Mouse (Mus musculus): ENCODE measurements around the gene Psmd9.
A peak's percentile ranks its signal among the peaks of the same experiment; 100 is the strongest.

The Psmd9 gene

DNA sequence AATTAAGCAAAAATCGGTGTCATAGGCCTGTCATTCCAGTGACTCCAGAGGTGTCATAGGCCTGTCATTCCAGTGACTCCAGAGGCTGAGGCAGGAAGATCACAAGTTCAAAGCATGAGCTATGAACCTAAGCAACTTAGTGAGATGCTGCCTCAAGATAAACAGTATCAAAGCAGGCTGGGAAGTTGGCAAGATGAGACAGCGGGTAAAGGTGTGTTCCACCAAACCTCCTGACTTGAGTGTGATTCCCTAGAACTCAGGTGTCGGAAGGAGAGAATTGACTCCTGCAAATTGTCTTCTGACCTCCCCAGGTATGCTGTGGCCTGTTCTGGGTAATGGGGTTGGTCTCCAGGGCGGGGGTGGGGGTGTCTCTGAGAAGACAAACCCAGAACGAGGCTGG, at the start of gene Psmd9:
Psmd9 (plus strand) TSS at position 130 of the 400 bp plus-strand sequence.
- peak; percentile 54 for DNase-seq (ENCODE audit: low read depth)

DNA sequence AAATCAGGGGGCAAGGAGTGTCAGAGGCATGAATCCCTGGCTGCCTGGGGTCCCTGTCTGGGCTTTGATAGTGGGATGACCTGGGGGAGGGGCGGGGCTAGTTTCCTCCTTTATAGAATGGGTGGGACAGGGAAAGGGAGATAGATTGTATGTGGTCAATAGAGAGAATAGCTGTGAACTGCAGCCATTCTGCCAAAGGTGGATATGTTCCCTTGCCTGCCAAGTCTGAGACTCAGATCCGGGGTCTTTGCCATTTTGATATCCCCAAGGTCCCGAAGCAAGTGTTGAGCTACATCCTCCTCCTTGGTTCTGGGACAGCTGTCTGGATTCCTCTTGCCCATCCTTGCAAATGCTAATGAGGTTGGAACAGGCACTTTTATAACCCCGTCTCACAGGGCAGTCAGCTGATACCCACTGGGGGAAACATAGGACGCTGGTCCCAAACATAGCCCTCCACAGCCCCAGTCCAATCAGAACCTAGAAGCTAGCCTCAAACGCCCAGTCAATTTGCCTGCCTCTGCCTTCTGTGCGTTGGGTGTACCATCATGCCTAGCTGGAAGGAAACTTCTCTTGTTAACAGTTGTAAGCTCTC, 48.5 kb upstream of the Psmd9 start:
- DNase-seq (ENCODE audit: low read depth) = no peak

DNA sequence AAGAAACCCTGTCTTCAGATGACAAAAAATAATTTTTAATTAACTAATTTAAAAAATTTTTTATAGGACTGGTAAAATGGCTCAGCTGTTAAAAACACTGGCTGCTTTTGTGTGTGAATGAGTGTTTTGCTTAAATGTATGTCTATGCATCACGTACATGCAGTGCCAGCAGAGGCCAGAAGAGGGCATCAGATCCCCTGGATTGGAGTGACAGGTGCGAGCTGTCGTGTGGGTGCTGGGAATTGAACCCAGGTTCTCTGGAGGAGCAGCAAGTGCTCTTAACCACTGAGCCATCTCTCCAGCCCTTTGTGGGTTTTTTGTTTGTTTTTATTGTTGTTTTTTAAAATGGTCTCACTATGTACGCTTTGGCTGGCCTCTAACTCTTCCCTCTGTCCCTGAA, 47.0 kb upstream of the Psmd9 start:
- DNase-seq (ENCODE audit: low read depth) = peak; percentile 77

DNA sequence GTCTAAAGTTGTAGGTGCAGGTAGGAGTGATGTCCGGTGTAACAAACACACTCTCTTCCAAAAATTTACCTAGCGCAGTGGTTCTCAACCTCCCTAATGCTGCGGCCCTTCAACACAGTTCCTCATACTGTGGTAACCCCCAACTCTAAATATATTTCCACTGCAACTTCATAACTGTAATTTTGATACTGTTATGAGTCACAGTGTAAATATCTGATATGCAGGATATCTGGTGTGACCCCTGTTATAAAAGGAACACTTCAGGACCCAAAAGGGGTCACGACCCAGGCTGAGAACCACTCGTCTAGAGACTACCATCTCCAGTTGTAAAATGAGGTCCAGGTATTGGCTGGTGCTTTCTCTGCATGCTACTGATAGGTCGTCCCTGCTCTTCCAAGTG, 44.1 kb upstream of the Psmd9 start:
- peak; percentile 67 for DNase-seq (ENCODE audit: low read depth)

DNA sequence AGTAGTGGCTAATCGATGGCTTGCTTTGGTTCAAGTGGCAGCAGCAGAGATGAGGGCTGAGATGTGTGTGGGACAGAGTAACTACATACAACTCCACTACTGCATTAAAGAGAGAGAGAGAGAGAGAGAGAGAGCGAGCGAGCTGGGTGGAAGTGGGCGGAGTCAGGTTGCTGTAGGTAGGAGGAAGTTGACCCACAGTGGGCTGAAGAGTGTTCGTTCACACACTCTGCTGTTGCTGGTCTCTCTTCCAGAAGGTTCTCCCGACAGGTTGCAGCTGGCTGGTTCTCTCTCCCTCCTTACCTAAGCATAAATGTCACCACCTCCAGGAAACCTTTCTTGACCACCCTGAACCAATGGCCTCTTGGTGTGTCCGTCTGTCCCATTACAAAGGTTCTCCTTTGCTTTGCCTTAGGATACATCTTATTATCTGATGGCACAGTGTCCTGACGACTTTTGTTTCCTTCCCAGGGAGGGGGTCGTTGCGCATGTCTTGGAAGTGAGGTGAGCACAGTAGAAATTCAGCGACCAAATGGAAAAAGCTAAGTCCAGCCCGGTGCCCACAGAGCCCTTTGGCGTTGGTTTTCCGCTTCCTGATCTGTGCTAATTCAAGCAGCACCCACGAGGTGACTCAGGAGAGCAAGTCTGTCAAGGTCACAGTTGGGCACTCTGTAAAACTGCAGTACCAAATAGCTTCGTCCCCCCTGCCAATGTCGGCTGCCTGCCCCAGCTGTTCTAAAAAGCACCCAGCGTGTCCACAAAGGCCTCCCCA, 43.4 kb upstream of the Psmd9 start:
- peak; percentile 87 for DNase-seq (ENCODE audit: low read depth)

DNA sequence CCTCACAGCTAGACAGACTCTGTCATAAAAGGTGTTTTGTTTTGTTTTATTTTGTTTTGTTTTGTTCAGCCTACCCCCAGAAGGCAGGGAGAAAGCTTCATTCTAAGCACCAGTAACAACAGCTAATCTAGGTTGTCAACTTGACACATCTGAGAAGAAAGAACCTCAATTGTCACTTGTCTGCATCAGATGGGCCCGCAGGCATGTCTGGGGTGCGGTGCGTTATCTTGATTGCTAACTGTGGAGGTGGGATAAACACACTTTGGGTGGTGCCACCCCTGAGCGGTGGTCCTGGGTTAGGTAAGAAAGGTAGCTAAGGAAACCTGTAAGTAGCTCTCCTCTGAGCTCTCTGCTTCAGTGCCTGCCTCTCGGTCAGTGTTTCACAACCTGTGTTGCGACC, 42.2 kb upstream of the Psmd9 start:
- DNase-seq (ENCODE audit: low read depth) = peak; percentile 63

DNA sequence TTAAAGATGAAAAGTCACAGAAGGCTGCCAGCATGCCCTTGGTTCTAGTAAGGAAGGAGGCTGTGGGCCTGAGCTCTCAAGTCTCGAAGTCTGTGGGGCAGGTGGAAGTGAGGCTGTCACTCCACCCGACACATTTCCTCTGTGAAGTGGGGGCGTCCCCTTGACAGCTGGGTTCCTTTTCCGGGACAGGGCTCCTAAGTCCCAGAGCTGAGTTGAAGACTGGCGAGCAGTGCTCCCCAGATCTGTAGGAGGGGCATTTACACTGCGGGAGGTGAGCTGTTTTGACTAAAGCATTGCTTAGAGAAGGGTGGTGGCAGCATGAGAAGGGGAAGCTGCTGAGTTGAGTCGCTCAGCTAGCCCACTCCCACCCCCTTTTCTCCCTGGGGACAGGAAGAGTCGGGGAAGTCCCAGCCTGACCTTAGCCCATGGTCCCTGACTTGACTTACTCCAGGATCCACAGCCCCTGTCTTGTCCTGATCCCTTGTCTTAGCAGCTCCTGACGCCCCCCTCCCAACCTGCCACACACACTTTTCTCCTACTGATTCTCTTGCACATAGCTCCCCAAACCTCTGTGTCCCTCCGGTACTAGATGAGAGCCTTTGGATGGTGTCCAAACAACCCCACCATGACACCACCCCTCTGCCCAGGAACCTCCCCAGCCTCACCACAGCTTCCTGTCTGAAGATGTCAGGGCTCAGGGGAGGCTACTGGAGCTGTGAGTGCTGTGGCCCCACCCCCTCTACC, 40.6 kb upstream of the Psmd9 start:
- peak; percentile 96 for DNase-seq (ENCODE audit: low read depth)

DNA sequence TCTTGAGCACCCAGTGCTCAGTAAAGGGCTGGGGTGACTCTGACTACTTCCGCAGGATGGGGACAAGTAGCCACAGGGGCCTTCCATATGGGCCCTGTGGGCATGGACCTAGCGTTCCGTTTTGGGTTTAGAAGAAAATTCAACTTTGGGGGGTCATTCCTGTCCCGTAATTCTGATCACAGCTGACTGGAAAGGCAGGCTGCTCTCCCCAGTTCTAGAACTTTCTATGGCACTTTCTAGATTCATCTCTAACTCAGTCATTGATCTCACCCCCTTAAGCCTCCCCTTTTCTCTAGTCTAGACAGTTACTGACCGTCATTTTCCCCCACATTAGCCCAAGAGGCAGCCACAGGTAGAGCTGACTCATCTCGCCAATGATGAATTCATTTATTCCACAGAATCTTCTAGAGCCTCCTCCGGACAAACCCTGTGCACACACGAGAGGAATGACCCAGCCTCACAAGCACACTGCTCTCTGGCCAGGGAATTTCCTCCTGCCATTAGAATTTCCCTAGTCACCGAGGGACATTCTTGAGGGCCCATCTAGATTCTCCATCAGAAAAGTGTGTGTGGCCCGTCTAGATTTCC, 39.9 kb upstream of the Psmd9 start:
- no peak for DNase-seq (ENCODE audit: low read depth)

DNA sequence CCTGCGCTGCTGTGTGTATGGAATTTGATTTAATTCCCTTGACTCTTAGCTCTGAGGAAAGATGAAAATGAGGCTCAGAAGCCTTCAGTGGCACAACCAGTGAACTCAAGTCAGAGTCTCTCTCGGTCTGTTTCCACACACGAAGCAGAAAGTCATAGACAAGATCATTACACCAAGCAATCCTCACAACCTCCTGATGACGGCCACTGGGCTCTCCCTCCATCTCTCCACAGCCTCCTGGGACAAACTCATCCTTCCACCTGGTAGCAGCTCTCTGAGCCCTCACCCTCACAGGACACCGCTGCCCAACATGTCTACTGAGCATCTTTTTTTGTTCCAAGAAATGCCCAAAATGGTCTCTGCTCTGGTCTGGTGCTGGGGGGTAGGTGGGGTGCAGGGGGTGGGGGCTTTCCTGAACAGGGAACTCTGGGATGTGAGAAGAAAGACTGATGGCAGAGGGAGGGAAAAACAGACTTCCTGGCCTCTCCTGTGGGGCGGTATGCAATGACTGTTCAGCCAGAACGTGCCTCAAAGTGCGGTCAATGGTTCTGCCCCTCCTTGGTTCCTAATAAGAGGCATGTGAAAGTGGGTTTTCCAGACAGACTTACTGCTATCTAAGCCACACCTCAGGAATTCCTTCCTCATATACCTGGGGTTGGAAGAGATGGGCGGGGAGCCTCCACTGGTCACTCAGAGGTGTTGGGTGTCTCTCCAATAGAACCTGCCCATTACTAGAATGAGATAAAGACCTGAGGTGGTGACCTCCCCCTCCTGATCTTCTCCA, 39.0 kb upstream of the Psmd9 start:
- DNase-seq (ENCODE audit: low read depth) = peak; percentile 59

DNA sequence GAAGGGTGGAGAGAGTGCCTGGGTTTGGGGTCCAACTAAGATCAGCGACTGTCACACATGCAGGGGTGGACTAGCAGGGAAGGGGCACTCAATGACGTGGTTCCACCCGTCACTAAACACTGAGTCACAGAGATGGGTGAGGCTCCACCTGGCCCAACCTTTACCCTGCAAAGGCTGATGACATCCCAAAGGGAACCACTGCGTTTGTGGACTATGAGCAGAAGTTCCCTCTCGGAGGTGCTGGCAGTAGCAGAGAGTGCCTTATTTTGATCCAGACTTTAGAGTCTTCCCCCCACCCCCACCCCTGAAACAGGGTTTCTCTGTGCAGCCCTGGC, 38.4 kb upstream of the Psmd9 start:
- DNase-seq (ENCODE audit: low read depth) = peak; percentile 75

DNA sequence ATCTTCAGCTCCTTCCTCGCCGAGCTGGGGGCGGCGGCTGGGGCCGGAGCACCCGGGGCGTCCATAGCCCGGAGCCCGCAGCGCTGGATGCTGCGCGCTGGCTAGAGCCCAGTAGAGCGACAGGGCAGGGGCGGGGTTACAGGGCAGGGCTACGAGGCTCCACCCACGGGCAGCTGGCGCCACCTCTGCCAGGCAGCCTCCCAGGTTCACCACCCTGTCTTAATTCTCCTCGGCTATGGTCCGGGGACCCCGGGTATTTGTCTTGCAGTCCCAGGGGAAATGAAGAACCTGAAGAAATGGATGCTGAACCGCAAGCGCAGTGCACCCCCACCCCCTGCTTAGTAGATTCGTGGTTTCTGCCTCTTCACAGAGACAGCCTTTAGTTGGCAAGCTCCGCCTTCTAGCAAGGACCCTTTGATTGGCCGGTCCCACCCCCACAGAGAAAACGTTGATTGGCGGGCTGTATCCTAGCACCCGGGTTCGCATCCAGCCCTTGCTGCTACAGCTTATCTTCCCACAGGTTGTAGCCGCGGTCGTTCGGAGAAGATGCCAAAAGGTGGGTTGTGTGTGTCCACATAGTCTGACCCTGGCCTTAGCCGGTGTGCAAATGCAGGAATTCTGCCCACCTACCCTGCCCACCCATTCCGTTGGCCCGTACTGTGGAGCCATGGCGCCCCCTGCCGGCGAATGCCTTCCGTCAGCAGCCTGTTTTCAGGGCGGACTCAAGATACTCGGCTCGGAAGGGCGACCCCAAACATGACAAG, 36.7 kb upstream of the Psmd9 start, which contains the start of gene Rhof:
Rhof (minus strand) TSS at position 385 of the 764 bp plus-strand sequence.
- peak; percentile 97 for DNase-seq (ENCODE audit: low read depth)

DNA sequence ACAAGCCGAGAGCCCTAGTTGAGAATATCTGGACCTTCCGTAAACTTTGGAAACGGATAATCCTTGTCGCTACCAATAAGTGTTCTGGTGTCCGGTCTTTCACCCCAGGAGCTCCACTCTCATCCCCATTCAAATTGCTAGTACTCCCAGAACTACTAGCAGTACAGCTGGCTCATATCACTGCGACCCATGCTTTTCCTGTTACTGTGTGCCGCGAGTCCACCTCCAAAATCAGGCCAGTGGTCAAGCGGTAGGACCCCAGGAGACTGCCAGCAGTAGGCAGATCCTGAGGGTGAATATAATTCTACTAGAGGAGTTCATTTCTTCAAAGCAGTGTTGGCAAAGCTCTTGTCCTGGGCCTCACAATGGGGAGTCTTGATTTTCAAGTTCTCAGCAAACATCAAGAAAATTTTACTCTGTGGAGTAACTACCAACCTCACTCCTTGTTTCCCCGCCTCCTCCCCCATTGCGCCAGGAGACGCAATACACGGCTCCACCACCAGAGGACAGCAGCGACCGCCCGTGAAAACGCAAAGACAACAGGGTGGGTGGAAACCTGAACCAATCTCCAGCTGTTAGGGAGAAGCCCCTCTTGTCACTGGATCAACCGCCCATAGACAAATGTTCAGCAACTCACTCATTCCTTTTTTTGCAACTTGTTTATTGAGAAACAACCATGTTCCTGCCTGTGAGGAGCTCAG, 36.0 kb upstream of the Psmd9 start:
- peak; percentile 95 for DNase-seq (ENCODE audit: low read depth)

DNA sequence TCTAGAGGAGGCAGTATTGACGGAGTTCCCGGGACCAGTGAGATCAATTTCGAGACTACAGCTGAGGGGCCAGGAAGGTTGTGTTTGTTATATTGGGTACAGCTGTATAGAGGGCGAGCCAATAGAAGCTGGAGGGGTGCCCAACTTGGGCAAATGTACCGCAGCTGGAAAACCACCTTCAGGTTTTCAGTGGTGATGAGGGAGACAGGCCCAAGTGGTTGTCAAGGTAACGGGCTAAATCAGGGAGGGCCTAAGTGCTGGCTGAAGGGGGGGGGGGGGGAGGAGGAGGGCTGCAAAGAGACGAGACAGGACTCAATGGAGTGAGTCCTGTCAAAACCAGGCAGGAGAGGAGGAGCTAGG, 35.4 kb upstream of the Psmd9 start:
- no peak for DNase-seq (ENCODE audit: low read depth)

DNA sequence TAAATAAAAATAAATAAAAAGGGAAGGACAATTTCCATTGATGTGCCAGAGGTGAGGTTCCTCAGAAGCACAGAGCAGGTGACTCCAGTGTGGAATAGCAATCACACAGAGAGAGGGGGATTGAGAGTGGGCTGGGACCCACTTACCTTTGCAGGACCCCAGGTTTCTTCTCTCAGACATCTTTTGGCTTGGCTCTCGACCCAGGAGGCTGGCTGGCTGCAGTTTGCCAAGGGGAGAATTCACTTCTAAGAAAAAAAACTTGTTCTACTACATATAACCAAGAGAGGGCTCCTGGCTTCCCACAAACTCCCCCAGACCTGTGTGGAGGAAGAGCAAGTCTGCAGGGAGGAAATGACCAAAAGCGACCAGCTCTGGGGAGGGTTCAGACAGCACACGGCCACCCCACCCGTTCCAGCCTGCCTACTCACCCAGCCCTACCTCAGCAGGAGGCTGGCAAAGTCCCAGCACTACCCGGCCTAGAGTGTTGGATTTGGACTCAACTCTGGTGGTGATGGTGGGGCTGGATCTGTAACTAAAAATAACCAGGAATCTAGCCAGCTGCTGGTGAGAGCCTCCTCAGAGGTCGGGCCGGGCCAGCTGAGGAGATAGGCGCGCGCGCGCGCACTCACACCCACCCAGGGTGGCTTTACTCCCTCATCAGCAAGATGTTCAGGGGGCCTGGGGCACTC, 34.9 kb upstream of the Psmd9 start:
- peak; percentile 52 for DNase-seq (ENCODE audit: low read depth)

DNA sequence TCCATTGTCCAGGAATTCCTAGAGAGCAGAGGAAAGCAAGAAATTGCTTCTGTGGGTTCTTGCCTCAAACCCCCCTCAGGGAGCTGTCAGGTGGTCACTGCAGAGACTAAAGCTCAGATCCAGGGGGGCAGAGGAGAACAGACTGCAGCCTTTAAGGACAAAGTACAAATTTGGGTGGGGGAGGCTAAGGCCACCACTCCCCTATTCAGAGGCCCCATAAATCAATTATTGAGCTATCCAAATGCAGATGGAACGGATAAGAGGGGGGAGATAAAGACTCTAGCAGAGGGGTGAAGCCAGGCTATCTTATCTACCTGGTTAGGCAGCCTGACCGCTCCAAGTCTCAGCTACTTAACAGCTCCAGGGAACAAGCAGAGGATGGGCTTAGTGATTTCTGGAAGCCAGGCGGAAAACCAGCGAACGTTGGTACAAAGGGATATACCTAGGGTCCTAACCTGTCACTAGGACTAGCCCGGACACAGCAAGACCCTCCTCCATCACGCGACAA, 34.3 kb upstream of the Psmd9 start:
- DNase-seq (ENCODE audit: low read depth) = no peak

DNA sequence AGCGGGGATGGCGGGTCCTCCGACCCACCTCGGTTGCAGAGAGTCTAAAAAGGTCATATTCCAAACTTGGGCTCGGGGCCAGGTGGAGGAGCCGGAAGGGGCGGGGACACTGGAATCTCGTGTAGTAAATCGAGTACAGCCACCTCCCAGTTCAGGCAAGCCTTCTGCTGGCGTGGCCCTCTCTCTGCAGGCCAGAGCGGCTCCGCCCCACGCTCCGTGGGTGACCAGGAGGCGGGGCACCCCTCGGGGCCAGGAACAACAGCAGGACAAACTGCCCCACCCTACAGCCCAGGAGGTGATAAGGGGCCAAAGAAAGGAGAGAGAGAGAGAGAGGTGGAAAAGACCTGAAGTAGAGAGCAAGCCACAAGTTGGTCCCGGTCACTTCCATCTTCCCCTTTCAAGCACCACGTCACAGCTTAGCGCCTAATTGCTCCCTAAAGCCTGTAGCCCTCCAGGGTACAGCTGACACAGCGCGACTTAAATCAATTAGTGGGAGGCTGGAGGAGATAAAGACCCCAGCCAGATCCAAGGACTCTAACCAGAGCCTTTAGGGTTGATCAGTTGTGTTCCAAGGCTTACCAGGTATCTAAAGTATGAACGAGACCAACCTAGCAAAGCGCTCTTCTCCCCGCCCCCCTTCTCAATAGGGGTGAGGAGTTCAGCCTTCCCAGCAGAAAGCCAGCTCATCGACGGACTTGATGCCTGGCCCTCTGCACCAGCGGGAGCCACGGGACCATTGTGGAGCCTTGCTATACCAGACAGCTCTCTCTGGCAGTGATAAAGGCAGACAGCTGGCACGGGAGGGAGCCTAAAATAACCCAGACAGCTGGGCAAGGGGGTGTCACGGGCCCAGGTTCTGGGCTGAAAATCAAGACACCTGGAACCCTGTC, 33.5 kb upstream of the Psmd9 start:
- peak; percentile 41 for DNase-seq (ENCODE audit: low read depth)

DNA sequence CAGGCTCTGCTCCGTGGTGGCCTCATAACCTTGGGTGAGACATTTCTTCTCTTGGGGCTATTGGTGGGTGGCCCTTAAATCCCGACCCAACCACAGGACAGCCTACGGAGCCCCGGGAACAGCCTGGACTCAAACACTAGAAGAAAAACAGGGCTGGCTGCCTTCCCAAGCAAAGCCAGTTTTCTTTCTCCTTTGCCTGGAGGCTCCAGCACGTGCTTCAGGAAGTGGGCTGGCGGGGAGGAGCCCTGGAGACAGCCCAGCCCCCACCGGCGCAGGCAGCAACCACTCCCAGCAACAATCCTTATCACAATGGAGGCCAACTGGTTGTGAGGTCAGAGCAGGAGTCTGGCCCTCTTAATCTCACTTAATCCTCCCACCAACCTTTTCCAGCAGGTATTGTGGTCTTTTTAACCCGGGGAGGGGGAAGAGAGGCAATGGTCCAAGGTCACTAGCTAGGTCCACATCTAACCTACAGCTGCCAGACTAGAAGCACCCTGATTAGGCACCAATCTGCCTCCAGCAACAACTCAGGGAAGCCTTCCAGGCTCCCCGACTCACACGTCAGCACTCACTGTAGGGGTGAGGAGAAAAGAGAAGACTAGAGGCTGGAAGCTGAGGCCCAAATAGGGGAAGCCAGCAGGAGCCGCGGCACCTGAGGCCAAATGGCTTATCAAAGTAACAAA, 32.7 kb upstream of the Psmd9 start:
- DNase-seq (ENCODE audit: low read depth) = peak; percentile 77
